Mouse (Mus musculus): ENCODE results near the gene Slf2. TPM values are rescaled to one million over a fixed set of nuclear protein-coding genes. Genes with fewer than 3 reads are reported as not detected.

Gene Slf2
- polyA plus RNA-seq, 1 experiment from 2014 or later: 26.7 TPM

DNA sequence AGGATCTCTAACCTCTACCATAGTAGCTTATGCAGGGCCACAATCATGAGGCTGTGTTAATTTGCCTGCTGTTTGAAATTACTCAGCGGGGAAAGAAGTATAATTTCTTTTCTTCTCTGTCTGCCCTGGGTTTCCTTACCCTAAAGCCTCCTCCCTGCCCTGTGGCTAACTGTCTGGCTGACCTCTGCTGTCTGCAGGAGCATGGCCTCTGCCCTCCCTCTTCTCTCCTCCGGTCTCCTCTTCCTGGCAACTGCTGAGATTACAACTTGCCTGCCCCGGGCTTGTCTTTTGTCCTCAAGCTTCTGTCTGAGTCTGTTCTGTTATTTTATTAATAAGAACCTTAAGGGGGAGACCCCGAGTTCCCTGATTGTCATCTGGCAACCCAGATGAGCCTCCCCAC lies 25.6 kb upstream of the Slf2 start:
- Histone ChIP-seq H3K27me3 (replicated peaks; ENCODE audit: control insufficient read depth, insufficient read depth, low read length) (no peaks in the 10 kb centered on the region), H3K27ac (ENCODE audit: low read depth, low read length) (no peak overlapping the region), H3K4me3 (ENCODE audit: low read length) (no peak overlapping the region), H3K9ac (ENCODE audit: low read depth, low read length) (no peak overlapping the region), H3K36me3 (ENCODE audit: control insufficient read depth, insufficient read depth, low read length) (no peaks in the 10 kb centered on the region), H3K4me2 (ENCODE audit: low read length) (no peak overlapping the region), H3K4me1 (ENCODE audit: control insufficient read depth, insufficient read depth, low read depth, low read length) (peaks cover 13% of the 10 kb centered on the region), H3K9me3 (ENCODE audit: control insufficient read depth, low read length) (no peaks in the 10 kb centered on the region)
- ATAC-seq: no peak
- 25% methylated on average over 4 of the region's 4 CpGs for WGBS

DNA sequence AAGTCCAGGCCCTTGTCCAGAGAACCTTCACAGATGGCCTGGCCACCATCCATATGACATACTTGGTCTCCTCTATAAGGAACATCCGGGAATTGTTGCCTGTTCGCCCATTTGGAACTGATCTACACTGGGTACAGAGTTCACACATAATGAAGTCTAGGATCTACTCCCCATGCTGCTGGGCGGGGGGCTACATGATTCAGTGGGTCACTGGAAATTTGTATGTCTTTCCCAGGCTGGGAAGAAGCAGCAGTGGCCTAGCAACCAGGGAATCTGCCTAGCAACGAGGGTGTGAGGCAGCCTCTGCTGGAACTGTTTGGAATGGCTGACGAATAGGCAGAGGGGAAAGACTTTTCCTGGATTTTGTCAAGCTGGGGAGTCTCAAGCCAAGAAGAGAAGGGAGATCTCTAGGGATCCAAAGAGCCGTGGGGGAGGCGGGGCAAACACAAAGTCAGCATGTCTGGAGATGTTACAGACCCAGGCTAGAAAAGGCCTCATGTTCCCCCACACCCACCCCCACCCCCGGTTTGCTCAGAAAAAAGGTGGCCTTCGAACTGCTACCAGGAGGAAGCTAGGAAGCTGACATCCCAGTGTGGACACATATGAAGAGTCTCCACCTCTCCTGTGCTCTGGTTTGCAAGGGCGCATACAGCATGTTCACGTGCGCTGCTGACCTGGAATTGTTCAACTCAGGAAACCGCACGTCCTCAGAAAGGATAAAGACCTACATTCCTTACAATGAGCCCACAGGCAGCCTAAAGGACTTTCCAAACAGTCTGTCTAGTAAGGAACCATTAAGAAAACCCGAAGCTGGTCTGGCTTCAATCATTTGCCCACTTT lies 22.9 kb upstream of the Slf2 start:
- Histone ChIP-seq H3K4me1 (ENCODE audit: control insufficient read depth, insufficient read depth, low read depth, low read length) (peaks cover 9% of the 10 kb centered on the region), H3K4me3 (ENCODE audit: low read length) (no peak overlapping the region), H3K36me3 (ENCODE audit: control insufficient read depth, insufficient read depth, low read length) (no peaks in the 10 kb centered on the region), H3K4me2 (ENCODE audit: low read length) (no peak overlapping the region), H3K9me3 (ENCODE audit: control insufficient read depth, low read length) (no peaks in the 10 kb centered on the region), H3K9ac (ENCODE audit: low read depth, low read length) (no peak overlapping the region), H3K27me3 (replicated peaks; ENCODE audit: control insufficient read depth, insufficient read depth, low read length) (no peaks in the 10 kb centered on the region), H3K27ac (ENCODE audit: low read depth, low read length) (no peak overlapping the region; the same call in 1 of the 2 replicates)
- 38% methylated on average over 15 of the region's 15 CpGs for WGBS
- peak; percentile 77 for ATAC-seq

DNA sequence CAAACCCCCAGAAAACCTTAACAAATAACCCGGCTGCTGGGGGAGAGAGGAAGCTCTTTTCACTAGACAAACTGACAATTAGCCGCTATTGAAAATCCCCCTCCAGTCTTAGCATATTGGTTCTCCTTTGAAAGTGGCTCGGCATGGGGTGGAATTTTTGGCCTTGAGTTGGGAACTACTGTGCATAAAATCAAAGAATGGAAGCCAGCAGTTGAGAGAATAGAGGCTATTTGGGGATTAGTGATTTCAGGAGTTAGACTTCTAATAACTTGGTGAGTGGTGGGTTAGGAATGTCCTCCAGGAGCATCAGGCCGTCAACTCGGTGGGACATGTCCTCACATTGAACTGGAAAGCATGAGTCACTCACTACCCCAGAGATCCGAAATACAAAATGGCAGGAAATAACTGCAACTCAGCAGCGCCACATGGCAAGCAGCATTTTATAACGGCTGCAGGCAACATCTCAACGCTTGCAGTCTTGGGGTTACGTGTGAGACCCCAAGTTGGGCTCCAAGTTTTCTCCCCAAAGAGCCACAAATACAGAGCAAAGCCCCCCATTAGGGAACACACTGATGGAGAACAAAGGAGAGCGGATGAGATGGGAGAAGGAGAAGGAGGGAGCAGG lies 22.0 kb upstream of the Slf2 start:
- no peak overlapping the region for H3K9ac ChIP-seq (ENCODE audit: low read depth, low read length)
- H3K4me2 ChIP-seq (ENCODE audit: low read length): no peak overlapping the region
- H3K4me1 ChIP-seq (ENCODE audit: control insufficient read depth, insufficient read depth, low read depth, low read length): peaks cover 9% of the 10 kb centered on the region
- H3K36me3 ChIP-seq (ENCODE audit: control insufficient read depth, insufficient read depth, low read length): no peaks in the 10 kb centered on the region
- H3K9me3 ChIP-seq (ENCODE audit: control insufficient read depth, low read length): no peaks in the 10 kb centered on the region
- H3K27me3 ChIP-seq (replicated peaks; ENCODE audit: control insufficient read depth, insufficient read depth, low read length): no peaks in the 10 kb centered on the region
- H3K27ac ChIP-seq (ENCODE audit: low read depth, low read length): no peak overlapping the region
- no peak overlapping the region for H3K4me3 ChIP-seq (ENCODE audit: low read length)
- no peak for ATAC-seq
- WGBS: 51% methylated on average over 11 of the region's 11 CpGs

DNA sequence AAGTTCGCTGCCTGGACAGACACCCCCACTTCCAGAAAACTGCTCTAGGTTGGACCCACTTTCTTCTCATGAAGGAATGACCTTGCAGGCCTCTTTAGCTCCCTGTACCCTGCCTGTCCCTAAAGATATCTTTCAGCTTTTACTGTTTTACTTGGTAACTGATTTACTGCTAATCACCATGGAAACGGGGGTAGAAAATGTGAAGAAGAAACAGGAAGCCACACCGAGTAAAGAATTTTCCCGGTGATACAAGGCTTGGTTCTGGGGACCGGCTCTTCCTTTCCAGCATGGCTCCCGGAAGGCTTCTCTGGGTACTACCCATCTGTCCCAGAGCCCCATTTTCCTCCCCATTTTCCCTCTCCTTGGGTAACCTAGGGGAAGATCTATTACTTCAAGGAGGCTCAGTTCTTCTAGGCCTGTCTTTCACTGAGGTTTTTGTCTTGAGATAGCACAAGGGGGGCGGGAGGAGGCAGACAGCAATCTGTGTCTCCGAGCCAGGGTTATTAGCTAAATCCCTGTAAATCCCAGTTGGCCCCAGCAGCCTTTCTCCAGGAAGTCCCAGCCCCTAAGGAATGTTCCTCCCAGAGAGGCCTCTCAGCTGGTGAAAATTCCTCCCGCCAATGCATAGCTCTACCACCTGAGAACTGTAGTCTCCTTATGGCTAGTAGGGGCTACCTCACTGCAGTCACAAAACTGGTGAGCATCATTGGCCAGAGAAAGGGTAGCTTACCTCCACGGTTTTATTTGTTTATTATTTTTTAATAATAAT lies 16.3 kb upstream of the Slf2 start:
- no peak overlapping the region for H3K4me2 ChIP-seq (ENCODE audit: low read length)
- 60% methylated on average over 10 of the region's 10 CpGs for WGBS
- H3K9me3 ChIP-seq (ENCODE audit: control insufficient read depth, low read length): no peaks in the 10 kb centered on the region
- no peaks in the 10 kb centered on the region for H3K36me3 ChIP-seq (ENCODE audit: control insufficient read depth, insufficient read depth, low read length)
- H3K27ac ChIP-seq (ENCODE audit: low read depth, low read length): no peak overlapping the region
- no peak overlapping the region for H3K4me3 ChIP-seq (ENCODE audit: low read length)
- ATAC-seq: no peak
- no peak overlapping the region for H3K9ac ChIP-seq (ENCODE audit: low read depth, low read length)
- no peaks in the 10 kb centered on the region for H3K4me1 ChIP-seq (ENCODE audit: control insufficient read depth, insufficient read depth, low read depth, low read length)
- no peaks in the 10 kb centered on the region for H3K27me3 ChIP-seq (replicated peaks; ENCODE audit: control insufficient read depth, insufficient read depth, low read length)

- H3K27ac ChIP-seq (ENCODE audit: low read depth, low read length): no peak overlapping the region
- no peak overlapping the region for H3K4me2 ChIP-seq (ENCODE audit: low read length)
- H3K27me3 ChIP-seq (replicated peaks; ENCODE audit: control insufficient read depth, insufficient read depth, low read length): no peaks in the 10 kb centered on the region
- 80% methylated on average over 6 of the region's 6 CpGs for WGBS
- H3K9ac ChIP-seq (ENCODE audit: low read depth, low read length): no peak overlapping the region
- H3K36me3 ChIP-seq (ENCODE audit: control insufficient read depth, insufficient read depth, low read length): no peaks in the 10 kb centered on the region
- no peaks in the 10 kb centered on the region for H3K4me1 ChIP-seq (ENCODE audit: control insufficient read depth, insufficient read depth, low read depth, low read length)
- no peak overlapping the region for H3K4me3 ChIP-seq (ENCODE audit: low read length)
- ATAC-seq: no peak
- H3K9me3 ChIP-seq (ENCODE audit: control insufficient read depth, low read length): no peaks in the 10 kb centered on the region
These were observed 12.8 kb upstream of the Slf2 start for GRCm38 (mm10) chr19:44918171-44918570.

GRCm38 (mm10) chr19:44921466-44922139 lies 9.3 kb upstream of the Slf2 start:
- Histone ChIP-seq H3K4me2 (ENCODE audit: low read length) (no peak overlapping the region), H3K4me1 (ENCODE audit: control insufficient read depth, insufficient read depth, low read depth, low read length) (no peaks in the 10 kb centered on the region), H3K9ac (ENCODE audit: low read depth, low read length) (no peak overlapping the region), H3K9me3 (ENCODE audit: control insufficient read depth, low read length) (no peaks in the 10 kb centered on the region), H3K4me3 (ENCODE audit: low read length) (no peak overlapping the region), H3K27me3 (replicated peaks; ENCODE audit: control insufficient read depth, insufficient read depth, low read length) (no peaks in the 10 kb centered on the region), H3K27ac (ENCODE audit: low read depth, low read length) (no peak overlapping the region), H3K36me3 (ENCODE audit: control insufficient read depth, insufficient read depth, low read length) (no peaks in the 10 kb centered on the region)
- ATAC-seq: no peak
- 73% methylated on average over 1 of the region's 1 CpGs for WGBS

GRCm38 (mm10) chr19:44922521-44922920 lies 8.4 kb upstream of the Slf2 start:
- H3K27ac ChIP-seq (ENCODE audit: low read depth, low read length): no peak overlapping the region
- no peak overlapping the region for H3K4me2 ChIP-seq (ENCODE audit: low read length)
- no peaks in the 10 kb centered on the region for H3K4me1 ChIP-seq (ENCODE audit: control insufficient read depth, insufficient read depth, low read depth, low read length)
- no peak overlapping the region for H3K9ac ChIP-seq (ENCODE audit: low read depth, low read length)
- H3K4me3 ChIP-seq (ENCODE audit: low read length): no peak overlapping the region
- no peaks in the 10 kb centered on the region for H3K9me3 ChIP-seq (ENCODE audit: control insufficient read depth, low read length)
- WGBS: 84% methylated on average over 2 of the region's 2 CpGs
- no peaks in the 10 kb centered on the region for H3K27me3 ChIP-seq (replicated peaks; ENCODE audit: control insufficient read depth, insufficient read depth, low read length)
- ATAC-seq: no peak
- H3K36me3 ChIP-seq (ENCODE audit: control insufficient read depth, insufficient read depth, low read length): no peaks in the 10 kb centered on the region

DNA sequence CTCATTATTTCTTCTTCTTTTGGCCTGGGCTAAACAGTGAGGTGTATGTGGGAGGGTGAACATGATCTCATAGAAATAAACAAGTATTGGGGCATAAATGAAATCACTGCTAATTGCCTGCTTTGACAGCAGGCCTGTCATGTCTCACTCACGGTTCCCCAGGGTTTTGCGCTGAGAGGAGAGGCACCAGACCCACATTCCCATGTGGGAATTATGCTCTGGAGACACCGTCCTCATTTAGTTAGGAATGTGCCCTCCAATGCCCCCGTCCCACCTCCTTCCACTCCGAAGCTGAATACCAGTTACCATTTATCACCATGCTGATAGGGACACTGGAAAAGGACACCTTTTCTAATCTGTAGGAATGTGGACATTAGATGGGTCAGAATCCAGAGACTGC lies 6.3 kb upstream of the Slf2 start:
- Histone ChIP-seq H3K27me3 (replicated peaks; ENCODE audit: control insufficient read depth, insufficient read depth, low read length) (no peaks in the 10 kb centered on the region), H3K4me2 (ENCODE audit: low read length) (no peak overlapping the region), H3K9ac (ENCODE audit: low read depth, low read length) (no peak overlapping the region), H3K4me3 (ENCODE audit: low read length) (no peak overlapping the region), H3K4me1 (ENCODE audit: control insufficient read depth, insufficient read depth, low read depth, low read length) (no peaks in the 10 kb centered on the region), H3K36me3 (ENCODE audit: control insufficient read depth, insufficient read depth, low read length) (no peaks in the 10 kb centered on the region), H3K9me3 (ENCODE audit: control insufficient read depth, low read length) (no peaks in the 10 kb centered on the region), H3K27ac (ENCODE audit: low read depth, low read length) (no peak overlapping the region)
- no peak for ATAC-seq
- WGBS: 85% methylated on average over 5 of the region's 5 CpGs

GRCm38 (mm10) chr19:44926781-44927180 lies 4.2 kb upstream of the Slf2 start:
- no peaks in the 10 kb centered on the region for H3K9me3 ChIP-seq (ENCODE audit: control insufficient read depth, low read length)
- H3K27ac ChIP-seq (ENCODE audit: low read depth, low read length): no peak overlapping the region
- WGBS: 82% methylated on average over 6 of the region's 6 CpGs
- no peak for ATAC-seq
- no peaks in the 10 kb centered on the region for H3K4me1 ChIP-seq (ENCODE audit: control insufficient read depth, insufficient read depth, low read depth, low read length)
- H3K27me3 ChIP-seq (replicated peaks; ENCODE audit: control insufficient read depth, insufficient read depth, low read length): no peaks in the 10 kb centered on the region
- no peaks in the 10 kb centered on the region for H3K36me3 ChIP-seq (ENCODE audit: control insufficient read depth, insufficient read depth, low read length)
- H3K4me2 ChIP-seq (ENCODE audit: low read length): no peak overlapping the region
- no peak overlapping the region for H3K4me3 ChIP-seq (ENCODE audit: low read length)
- H3K9ac ChIP-seq (ENCODE audit: low read depth, low read length): no peak overlapping the region
